Mouse (Mus musculus): Measurements from ENCODE around the gene Zbtb16. TPM values are rescaled to one million over a fixed set of nuclear protein-coding genes. Genes with fewer than 3 reads are reported as not detected.

Zbtb16 gene
- total and polyA plus RNA-seq, 3 experiments, result 0.34 to 3.0 (median 0.90) TPM

DNA sequence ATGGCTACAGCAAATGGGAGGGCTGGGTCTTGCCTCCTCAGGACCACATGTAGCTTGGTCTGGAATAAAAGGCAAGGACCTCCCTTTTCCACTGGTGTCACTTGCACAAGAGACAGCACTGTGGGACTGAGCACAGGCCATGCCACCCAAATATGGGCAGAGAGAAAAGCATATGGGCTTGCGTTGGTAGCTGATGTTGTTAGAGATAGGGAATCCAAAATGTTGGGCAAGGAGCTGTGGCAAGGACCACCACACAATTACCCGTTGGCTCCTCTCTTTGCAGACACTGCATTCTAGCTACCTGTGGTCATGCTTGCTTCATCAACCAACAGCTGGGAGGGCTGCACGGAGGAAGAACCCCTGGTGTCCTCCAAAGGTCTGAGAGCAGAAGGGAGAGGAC, 169.3 kb downstream of the Zbtb16 start:
- in situ Hi-C loops (cut with MboI; ENCODE audit: low pct_ligation_motif_present, low pct_unique_long_range_greater_than_20kb, low sequenced_read_pairs), result no loop called here
- TF ChIP-seq MYC (IDR thresholded peaks at IDR 0.05; ENCODE audit: low read depth, low read length) (no peak), JUN (IDR thresholded peaks at IDR 0.05; ENCODE audit: insufficient read depth, low read depth, low read length) (no peak), MXI1 (IDR thresholded peaks at IDR 0.05; ENCODE audit: low read depth, low read length) (no peak), ZMIZ1 (IDR thresholded peaks at IDR 0.05; ENCODE audit: low read depth, low read length) (no peak), BHLHE40 (IDR thresholded peaks at IDR 0.05; ENCODE audit: low read depth, low read length) (no peak), PAX5 (IDR thresholded peaks at IDR 0.05; ENCODE audit: low read length) (no peak), MAFK (IDR thresholded peaks at IDR 0.05; ENCODE audit: insufficient replicate concordance, low read length) (no peak), NELFE (IDR thresholded peaks at IDR 0.05; ENCODE audit: low read depth, low read length) (no peak), POLR2A (IDR thresholded peaks at IDR 0.05; ENCODE audit: low read depth, low read length) (no peak), USF1 (IDR thresholded peaks at IDR 0.05; ENCODE audit: low read depth, low read length) (no peak), TCF12 (IDR thresholded peaks at IDR 0.05; ENCODE audit: low read depth, low read length) (no peak), MEF2A (IDR thresholded peaks at IDR 0.05; ENCODE audit: borderline replicate concordance, low read depth, low read length) (no peak), RCOR1 (conservative IDR thresholded peaks at IDR 0.05; ENCODE audit: low read depth, low read length) (no peak)
- Histone ChIP-seq H3K9me3 (replicated peaks; ENCODE audit: low read length) (no peaks in the 10 kb centered on the region), H3K36me3 (replicated peaks in 1 of 2; ENCODE audit: control insufficient read depth in 1 of 2, insufficient read depth in 1 of 2, low read length in 1 of 2) (peaks cover 5% of the 10 kb centered on the region in 2 experiments), H3K4me3 (replicated peaks in 1 of 3; ENCODE audit: low read depth in 2 of 3, low read length in 2 of 3, poor library complexity in 1 of 3) (no peak overlapping the region), H3K79me2 (replicated peaks; ENCODE audit: control insufficient read depth, extremely low read depth, insufficient read depth, poor library complexity, severe bottlenecking) (no peaks in the 10 kb centered on the region), H3K27me3 (replicated peaks) (no peaks in the 10 kb centered on the region), H3K9ac (ENCODE audit: insufficient read depth, low read depth) (no peak overlapping the region), H3K4me1 (ENCODE audit: control insufficient read depth in 1 of 2, insufficient read depth in 2 of 2) (peaks cover 0 to 10% of the 10 kb centered on the region in 2 experiments; a peak in 2 of 4 replicates), H3K27ac (ENCODE audit: insufficient read depth, low read depth) (no peak overlapping the region), H3K4me2 (ENCODE audit: insufficient read depth, low read depth, poor library complexity, severe bottlenecking) (no peak overlapping the region)
- DNase-seq (ENCODE audit: extremely low read depth), result no peak
- dilution Hi-C loops (cut with MboI; ENCODE audit: extremely low pct_ligation_motif_present, extremely low pct_unique_long_range_greater_than_20kb, low sequenced_read_pairs), result no loop called here

DNA sequence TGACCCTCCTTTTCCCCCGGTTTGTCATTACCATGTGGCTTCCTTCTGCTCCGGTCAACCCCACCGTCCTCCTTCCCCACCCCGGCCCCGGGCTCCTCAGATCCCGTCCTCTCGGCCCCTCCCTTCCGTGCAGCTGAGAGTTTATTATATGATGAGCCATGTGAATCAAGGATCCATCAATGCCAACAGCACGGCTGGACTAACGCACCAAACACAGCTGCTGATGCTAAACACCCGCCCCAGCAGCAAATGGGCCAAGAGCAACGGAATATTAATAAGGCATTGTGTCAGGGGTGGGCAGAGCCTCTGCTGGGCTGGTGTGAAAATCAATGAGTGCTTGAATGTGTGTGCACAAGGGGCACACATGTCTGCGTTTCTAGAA, 173.0 kb downstream of the Zbtb16 start:
- Histone ChIP-seq H3K4me2 (ENCODE audit: insufficient read depth, low read depth, poor library complexity, severe bottlenecking) (no peak overlapping the region), H3K27ac (ENCODE audit: insufficient read depth, low read depth) (no peak overlapping the region), H3K4me3 (replicated peaks in 1 of 3; ENCODE audit: low read depth in 2 of 3, low read length in 2 of 3, poor library complexity in 1 of 3) (no peak overlapping the region), H3K79me2 (replicated peaks; ENCODE audit: control insufficient read depth, extremely low read depth, insufficient read depth, poor library complexity, severe bottlenecking) (no peaks in the 10 kb centered on the region), H3K36me3 (replicated peaks in 1 of 2; ENCODE audit: control insufficient read depth in 1 of 2, insufficient read depth in 1 of 2, low read length in 1 of 2) (peaks cover 11% of the 10 kb centered on the region in 2 experiments), H3K9me3 (replicated peaks; ENCODE audit: low read length) (peaks cover 8% of the 10 kb centered on the region), H3K9ac (ENCODE audit: insufficient read depth, low read depth) (no peak overlapping the region), H3K27me3 (replicated peaks) (no peaks in the 10 kb centered on the region), H3K4me1 (ENCODE audit: control insufficient read depth in 1 of 2, insufficient read depth in 2 of 2) (peaks cover 0 to 16% of the 10 kb centered on the region in 2 experiments; a peak in 2 of 4 replicates)
- no peak for DNase-seq (ENCODE audit: extremely low read depth)
- in situ Hi-C loops (cut with MboI; ENCODE audit: low pct_ligation_motif_present, low pct_unique_long_range_greater_than_20kb, low sequenced_read_pairs) (no loop called here), dilution Hi-C loops (cut with MboI; ENCODE audit: extremely low pct_ligation_motif_present, extremely low pct_unique_long_range_greater_than_20kb, low sequenced_read_pairs) (no loop called here)
- TF ChIP-seq SIN3A (IDR thresholded peaks at IDR 0.05; ENCODE audit: low read length), result no peak
- TF ChIP-seq USF2 (conservative IDR thresholded peaks at IDR 0.05; ENCODE audit: low read depth, low read length), result no peak
- no peak for TF ChIP-seq POLR2A (IDR thresholded peaks at IDR 0.05; ENCODE audit: low read depth, low read length)
- TF ChIP-seq ETS1 (conservative IDR thresholded peaks at IDR 0.05; ENCODE audit: low read depth, low read length), result no peak
- no peak for TF ChIP-seq BHLHE40 (IDR thresholded peaks at IDR 0.05; ENCODE audit: low read depth, low read length)
- no peak for TF ChIP-seq ZKSCAN1 (IDR thresholded peaks at IDR 0.05; ENCODE audit: borderline replicate concordance, low read depth, low read length)
- no peak for TF ChIP-seq MXI1 (IDR thresholded peaks at IDR 0.05; ENCODE audit: low read depth, low read length)
- no peak for TF ChIP-seq TBP (conservative IDR thresholded peaks at IDR 0.05; ENCODE audit: low read depth, low read length)
- TF ChIP-seq MYC (IDR thresholded peaks at IDR 0.05; ENCODE audit: low read depth, low read length), result no peak
- TF ChIP-seq ZMIZ1 (IDR thresholded peaks at IDR 0.05; ENCODE audit: low read depth, low read length), result no peak
- no peak for TF ChIP-seq ZC3H11A (IDR thresholded peaks at IDR 0.05; ENCODE audit: low read depth, low read length)
- TF ChIP-seq POLR2AphosphoS2 (IDR thresholded peaks at IDR 0.05; ENCODE audit: low read depth, low read length), result no peak
- TF ChIP-seq E2F4 (IDR thresholded peaks at IDR 0.05; ENCODE audit: insufficient replicate concordance, low read depth, low read length), result no peak
- TF ChIP-seq CHD2 (IDR thresholded peaks at IDR 0.05; ENCODE audit: low read length), result no peak
- no peak for TF ChIP-seq CHD1 (IDR thresholded peaks at IDR 0.05; ENCODE audit: low read depth, low read length)
- TF ChIP-seq GABPA (IDR thresholded peaks at IDR 0.05; ENCODE audit: insufficient replicate concordance, low read depth, low read length), result no peak
- no peak for TF ChIP-seq CTCF (conservative IDR thresholded peaks at IDR 0.05 in 1 of 2, IDR thresholded peaks at IDR 0.05 in 1 of 2; ENCODE audit: low read depth in 2 of 2, low read length in 2 of 2)
